Mouse (Mus musculus): ENCODE results near the gene Pask. TPM values are rescaled to one million over a fixed set of nuclear protein-coding genes. Genes with fewer than 3 reads are reported as not detected.

Gene Pask
- polyA plus RNA-seq (2017; shearing (Covaris generic)): 0.31 TPM

GRCm38 (mm10) chr1:93342648-93343503 lies at the start of gene Pask, which contains the start of gene Ppp1r7:
Gene Pask (minus strand): TSS chr1:93343482.
Gene Ppp1r7 (plus strand): TSS chr1:93342854.

DNA sequence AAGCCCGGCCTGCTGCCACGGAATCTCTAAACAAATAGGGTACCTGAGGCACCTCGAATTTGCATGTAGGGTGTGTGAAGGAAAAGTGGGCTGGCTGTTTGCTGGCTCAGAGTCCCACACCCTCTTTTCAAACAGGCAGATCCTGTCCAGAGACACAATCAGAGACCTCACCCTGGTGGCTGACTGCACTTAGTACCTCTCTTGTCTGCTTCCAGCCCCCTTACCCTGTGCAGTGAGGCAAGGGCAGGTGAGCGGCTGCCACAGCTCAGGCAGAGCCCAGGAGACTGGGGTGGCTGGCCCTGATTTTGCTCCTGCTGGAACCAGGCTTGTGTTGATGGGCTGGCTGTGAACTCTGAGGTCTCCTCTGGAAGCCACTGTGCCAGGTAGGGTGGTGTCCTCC lies 30.4 kb upstream of the Pask start, which contains the start of gene Ano7:
Gene Ano7, plus strand, starts transcription at position 266 of the 400 bp plus-strand sequence.

GRCm38 (mm10) chr1:93305581-93306337 lies 37.5 kb downstream of the Pask start, which contains the start of gene Mterf4:
Gene Mterf4 (minus strand): TSS chr1:93305915.

Other genes starting within 250 kb of the Pask start
- gene Kif1a, start 241.5 kb downstream of the Pask start, polyA plus RNA-seq (2017; shearing (Covaris generic)): not detected
- gene Agxt, start 208.2 kb downstream of the Pask start, polyA plus RNA-seq (2017; shearing (Covaris generic)): not detected
- gene 2310007B03Rik, start 182.5 kb downstream of the Pask start, polyA plus RNA-seq (2017; shearing (Covaris generic)): not detected
- not detected for gene Crocc2, start 174.8 kb downstream of the Pask start, polyA plus RNA-seq (2017; shearing (Covaris generic))
- gene Sned1, start 107.6 kb downstream of the Pask start, polyA plus RNA-seq (2017; shearing (Covaris generic)): not detected
- 7.9 TPM for gene Mterf4, start 37.6 kb downstream of the Pask start, polyA plus RNA-seq (2017; shearing (Covaris generic))
- 39.5 TPM for gene Ppp1r7, start 628 bp downstream of the Pask start, polyA plus RNA-seq (2017; shearing (Covaris generic))
- not detected for gene Ano7, start 30.4 kb upstream of the Pask start, polyA plus RNA-seq (2017; shearing (Covaris generic))
- 73.8 TPM for gene Hdlbp, start 135.3 kb upstream of the Pask start, polyA plus RNA-seq (2017; shearing (Covaris generic))
- gene Farp2, start 168.6 kb upstream of the Pask start, polyA plus RNA-seq (2017; shearing (Covaris generic)): 1.7 TPM

Measured in naive thymus-derived CD4-positive, alpha-beta T cell, adult 5 months (primary cell).